Mouse (Mus musculus) skeletal muscle tissue, adult 2 months (tissue): Measurements from ENCODE around the gene Zfp882.
A peak's percentile ranks its signal among the peaks of the same experiment; 100 is the strongest.
"Not testable (repeated sequence)": the region's sequence is repeated elsewhere in the genome, so short reads cannot be mapped to it uniquely, and the experiment has no call there.

Source experiments
- DNase-seq: peaks from one replicate; pipeline ENCODE4 v3.0.0-alpha.2; 2012; ENCODE audit warnings: low read depth, low spot score

Zfp882 gene

DNA sequence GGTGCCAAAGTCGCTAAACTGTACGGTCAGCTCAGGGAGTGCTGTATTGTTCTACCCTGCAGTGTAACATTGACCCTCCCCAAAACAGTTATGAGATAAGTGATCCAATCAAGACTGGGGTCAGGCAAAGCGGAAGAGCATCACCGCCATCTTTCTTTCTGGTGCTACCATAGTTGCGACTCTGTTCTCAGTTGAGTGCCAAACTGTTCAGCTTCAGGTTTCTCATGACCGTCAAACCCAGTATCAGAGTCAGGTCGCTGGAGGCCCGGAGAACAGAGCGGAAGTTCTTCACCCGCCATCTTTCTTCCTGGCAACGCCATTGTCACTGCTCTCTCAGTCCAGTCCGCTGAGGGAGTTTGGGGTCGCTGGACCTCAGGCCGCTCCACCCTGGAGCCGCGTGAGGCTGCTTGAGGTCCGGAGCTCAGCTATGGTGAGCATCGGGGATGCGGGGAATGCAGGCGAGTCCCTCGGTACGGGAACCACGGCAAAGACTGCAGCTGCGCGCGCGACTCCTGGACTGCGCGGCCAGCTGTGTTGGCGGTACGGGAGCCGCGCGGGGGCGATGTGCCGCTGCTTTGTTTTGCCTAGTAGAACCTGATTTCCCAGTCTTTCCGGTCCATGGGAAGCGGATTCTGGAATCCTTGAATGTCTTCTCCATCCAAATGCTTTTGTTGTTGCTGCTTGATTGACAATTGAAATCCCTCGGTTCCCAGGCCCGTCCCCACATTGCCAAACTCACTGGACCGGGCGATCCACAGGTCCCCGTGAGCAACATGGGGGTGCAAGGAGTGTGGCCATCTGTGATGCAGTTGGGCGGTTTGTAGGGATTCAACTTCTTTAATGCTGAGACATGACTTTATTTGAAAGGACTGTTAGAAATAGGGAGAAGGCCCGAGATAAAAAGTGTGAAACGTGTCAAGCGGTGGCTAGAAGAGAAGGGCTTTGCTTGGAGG is at the start of gene Zfp882, which contains the start of gene Zfp617:
Gene Zfp882, plus strand, starts transcription at position 300 of the 953 bp plus-strand sequence.
Gene Zfp617, plus strand, starts transcription at position 327 of the 953 bp plus-strand sequence.
- peak; percentile 66 for DNase-seq

DNA sequence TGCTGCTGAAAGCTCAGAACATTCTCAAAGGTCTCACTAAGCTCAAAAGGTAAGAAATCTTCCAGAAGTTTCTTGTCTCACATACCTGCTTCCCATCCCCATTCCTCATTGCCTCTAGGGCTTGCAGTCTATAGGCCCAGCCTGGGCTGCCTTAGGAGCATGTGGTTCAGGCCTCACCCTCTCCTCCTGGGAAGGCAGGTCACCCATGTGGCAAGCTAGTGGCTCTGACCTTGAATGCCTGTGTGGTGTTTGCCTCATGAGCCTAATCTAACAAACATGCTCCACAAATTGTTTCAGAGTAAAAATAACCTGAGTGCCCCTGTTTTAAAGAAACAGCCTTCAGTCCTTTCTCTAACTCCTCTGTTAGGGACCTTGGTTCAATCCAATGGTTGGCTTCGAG is 46.9 kb upstream of the Zfp882 start:
- DNase-seq, result not testable (repeated sequence)

DNA sequence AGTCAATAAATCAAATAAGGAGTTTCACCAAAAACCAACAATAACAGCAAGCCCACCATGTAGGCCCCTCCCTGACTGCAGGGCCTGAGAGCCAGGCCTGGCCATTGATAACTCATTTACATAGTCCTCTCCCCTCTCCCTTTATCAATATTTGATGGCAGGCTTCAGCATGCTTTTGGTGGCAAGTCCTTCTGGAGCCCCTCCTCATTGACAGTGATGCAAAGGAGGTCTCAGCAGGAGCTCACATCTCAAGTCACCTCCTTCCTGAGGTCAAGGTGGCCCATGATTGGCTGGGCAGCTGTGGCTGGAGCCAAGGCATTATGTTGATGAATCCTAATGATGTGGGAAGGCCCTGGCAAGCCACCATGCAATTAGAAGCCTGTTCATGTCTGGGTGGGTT is 46.4 kb upstream of the Zfp882 start:
- DNase-seq, result not testable (repeated sequence)

DNA sequence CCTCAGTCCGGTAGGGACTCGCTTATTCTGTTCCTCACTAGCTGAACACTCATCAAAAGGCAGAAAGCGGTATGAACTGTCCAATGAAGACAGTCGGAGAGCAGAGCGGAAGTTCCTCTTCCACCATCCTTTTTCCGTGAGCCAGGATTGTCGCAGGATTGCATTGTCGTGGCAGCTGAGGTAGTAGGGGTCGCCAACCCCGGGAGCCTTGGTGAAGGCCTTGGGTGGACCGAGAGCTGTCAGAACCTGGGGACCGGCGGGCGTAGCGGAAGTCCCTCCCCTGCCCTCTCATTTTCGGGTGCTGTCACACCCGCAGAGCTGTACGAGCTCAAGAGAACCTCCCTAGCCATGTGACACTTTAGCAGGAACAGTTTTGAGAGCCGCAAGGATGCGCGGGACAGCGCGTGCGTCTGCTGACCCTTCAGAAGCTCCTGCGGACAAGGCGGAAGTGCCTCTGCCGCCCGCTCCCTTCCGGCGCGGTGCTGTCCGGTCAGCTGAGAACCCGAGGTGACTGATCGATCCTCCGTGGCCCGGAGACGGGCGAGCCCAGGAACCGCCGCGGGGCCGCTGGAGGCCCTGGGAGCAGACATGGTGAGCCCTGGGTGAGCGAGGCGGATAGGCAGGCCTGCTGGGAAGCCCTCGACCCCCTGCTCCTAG is 26.7 kb upstream of the Zfp882 start, which contains the start of gene Zfp709:
Gene Zfp709, plus strand, starts transcription at position 402 of the 657 bp plus-strand sequence.
- peak; percentile 78 for DNase-seq

DNA sequence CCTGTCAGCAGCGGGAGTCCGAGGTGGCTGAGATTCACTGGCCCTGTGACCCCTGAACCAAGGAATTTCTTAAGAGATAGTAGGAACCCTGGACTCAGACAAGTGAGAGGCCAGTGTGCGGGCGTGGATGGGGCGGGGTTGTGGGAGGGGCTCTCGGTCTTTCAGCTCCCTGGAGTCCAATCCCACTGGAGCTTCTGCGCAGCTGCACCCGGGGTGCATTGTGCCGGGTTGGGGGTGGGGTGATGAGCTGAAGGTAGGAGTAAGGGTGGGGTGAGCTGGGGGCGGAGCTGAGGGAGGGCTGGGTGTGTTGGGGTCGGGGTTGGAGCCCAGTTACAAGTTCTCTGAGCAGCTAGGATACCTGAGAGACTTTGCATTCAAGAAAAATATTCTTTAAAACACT is 7.7 kb upstream of the Zfp882 start:
- not testable (repeated sequence) for DNase-seq

DNA sequence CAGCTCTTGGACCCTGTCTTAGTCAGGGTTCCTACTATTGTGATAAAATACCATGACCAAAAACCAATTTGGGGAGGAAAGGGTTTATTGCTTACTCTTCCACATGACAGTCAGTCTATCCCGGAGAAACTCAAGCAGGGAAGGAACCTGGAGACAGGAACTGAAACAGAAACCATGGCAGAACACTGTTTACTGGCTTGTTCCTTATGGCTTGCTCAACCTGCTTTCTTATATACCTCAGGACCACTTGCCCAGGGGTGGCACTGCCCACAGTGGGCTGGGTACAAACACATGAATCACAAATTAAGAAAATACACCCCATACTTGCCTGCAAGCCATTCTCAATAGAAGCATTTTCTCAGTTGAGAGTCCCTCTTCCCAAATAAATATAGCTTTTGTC is 5.3 kb upstream of the Zfp882 start:
- DNase-seq, result not testable (repeated sequence)

DNA sequence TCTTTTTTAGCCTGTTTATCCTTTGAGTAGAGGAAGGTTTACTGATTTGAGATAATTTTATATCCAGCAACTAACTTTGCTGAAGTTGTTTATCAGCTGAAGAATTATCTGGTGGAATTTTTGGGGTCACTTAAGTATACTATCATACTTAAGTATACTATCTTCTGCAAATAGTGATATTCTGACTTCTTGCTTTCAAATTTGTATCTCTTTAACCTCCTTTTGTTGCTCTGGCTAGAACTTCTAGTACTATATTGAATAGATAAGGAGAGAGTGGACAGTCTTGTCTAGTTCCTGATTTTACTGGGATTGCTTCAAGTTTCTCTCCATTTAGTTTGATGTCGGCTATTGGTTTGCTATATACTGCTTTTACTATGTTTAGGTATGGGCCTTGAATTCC is 1.6 kb upstream of the Zfp882 start:
- no peak for DNase-seq

DNA sequence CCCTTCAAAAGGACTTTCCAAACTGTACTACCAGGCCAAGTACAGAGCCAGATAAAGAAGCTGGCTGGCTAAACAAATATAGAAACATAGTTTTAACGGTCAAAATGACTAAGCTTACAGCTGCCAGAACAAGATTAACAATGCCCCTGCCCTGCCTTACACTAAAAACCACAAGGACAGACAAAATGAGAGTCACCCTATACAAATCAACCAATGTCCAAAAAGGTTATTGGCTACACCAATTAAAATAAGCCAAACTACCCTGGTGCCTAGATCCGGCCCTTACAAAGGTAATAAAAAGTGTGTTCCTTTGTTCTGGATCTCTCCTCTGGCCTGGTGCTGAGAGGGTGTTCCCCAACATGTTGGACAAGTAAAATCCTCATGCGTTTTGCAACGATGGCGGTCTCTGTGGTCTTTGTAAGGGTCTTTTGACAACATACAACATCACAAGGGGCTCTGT is 580 bp upstream of the Zfp882 start:
- DNase-seq, result no peak

DNA sequence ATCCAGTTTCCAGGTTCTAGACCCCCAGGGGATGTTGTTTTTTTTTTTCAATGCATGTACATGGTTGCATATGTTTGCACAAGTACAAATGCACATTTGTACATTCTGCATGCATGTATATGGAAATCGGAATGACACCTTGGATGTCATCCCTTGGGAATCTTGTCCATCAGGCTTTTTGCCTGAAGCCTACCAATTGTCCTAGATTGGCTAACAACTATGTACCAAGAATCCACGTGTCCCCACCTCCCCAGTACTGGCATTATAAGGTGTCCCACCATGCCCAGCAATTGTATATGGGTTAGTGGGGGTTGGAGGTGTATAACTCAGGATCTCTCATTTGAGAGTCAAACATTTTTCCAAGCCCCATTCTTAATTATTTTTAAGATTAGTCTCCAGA is 3.9 kb downstream of the Zfp882 start:
- no peak for DNase-seq

DNA sequence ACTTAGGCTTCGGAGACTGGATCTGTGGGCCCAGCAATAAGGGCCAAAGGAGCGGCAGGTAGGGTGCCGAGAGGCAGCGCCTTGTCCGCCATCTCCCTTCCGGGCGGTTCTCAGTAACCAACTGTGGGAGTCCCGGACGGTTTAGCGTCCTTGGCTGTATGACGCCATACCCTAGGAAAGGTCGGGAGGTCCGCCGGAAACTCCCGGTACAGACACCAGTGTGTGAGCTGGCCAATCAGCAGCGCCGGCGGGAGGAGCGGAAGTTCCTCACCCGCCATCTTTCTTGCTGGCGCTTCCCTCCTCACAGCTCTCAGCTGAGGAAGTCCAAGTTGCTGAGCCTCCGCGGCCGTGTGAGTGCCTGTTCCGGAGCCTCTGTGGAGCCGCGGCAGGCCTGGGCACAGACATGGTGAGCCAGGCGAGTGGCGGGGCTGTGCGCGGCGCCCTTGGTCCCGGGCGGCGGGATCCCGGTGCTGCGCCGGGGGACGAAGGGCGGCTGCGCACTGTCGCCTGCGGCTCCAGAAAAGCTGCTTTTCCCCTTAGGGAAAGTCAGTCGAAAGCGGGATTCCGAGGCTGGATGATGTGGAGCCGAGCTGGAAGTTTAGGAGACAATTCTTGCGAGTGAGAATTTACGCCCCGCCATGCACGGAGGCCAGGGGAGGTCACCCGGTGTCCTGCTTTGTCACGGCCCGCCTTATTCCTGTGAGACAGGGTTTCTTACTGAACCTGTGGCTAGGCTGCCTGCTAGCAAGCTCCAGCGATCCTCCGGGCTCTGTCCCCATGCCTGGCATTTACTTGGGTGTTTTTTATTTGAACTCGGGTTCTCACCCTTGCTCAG is 14.4 kb downstream of the Zfp882 start:
- DNase-seq, result peak; percentile 96

DNA sequence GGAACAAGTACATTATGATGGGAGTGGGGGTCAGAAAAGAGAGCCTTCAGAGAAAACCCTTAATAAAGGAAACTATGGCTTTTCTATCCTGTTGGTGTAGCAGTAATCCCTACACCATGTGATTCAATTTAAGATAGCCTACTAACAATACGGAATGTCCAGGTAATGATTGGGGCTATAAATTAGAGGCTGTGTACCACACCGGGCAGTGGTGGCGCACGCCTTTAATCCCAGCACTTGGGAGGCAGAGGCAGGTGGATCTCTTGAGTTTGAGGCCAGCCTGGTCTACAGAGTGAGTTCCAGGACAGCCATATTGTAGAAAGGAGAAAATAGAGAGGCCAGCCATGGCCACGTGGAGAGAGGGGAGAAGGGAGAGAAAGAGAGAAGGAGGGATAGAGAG is 17.4 kb downstream of the Zfp882 start:
- no peak for DNase-seq

DNA sequence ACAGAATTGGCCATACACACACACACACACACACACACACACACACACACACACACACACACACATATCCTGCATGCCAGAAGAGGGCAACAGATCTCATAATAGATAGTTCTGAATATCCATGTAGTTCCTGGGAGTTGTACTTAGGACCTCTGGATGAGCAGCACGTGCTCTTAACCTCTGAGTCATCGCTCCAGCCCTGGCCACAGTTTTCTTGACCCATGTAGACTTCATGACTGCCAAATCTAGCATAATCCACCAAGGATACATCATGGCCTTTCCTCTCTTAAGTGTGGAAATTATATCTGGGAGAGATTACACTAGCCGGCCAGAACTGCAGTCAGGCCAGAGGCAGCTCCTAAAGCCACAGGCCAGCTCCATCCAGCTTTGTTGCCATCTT is 18.1 kb downstream of the Zfp882 start:
- no peak for DNase-seq

DNA sequence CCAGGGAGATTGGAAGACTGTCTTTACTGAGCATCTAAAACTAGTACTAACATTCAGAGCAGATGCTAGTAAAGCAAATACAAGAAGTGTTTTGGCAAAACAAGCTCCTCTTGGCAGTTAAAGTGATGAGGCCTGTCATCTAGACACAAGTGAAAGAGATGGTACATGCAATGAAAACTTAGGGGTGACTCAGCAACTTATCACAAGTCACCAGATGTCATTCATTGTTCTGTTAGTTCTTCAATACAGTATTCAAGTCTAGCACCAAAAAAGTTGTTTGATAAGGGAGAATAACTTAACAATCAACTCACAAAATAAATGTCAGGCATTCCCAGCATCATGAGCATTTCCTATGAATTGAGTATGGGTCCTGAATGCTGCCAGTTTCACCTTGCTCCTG is 19.4 kb downstream of the Zfp882 start:
- no peak for DNase-seq

DNA sequence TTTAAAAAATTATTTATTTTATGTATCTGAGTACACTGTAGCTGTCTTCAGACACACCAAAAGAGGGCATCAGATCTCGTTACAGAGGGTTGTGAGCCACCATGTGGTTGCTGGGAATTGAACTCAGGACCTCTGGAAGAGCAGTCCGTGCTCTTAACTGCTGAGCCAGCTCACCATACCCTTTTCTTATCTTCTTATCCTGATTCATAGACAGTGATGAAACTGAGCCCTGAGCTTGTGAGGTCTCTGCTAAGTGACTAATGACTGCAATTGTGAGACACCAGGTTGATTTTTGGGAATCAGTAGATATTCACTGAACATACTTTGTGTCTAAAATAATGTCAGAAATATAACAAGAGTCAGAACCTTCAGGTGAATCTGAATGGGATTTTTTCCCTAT is 29.6 kb downstream of the Zfp882 start:
- not testable (repeated sequence) for DNase-seq

DNA sequence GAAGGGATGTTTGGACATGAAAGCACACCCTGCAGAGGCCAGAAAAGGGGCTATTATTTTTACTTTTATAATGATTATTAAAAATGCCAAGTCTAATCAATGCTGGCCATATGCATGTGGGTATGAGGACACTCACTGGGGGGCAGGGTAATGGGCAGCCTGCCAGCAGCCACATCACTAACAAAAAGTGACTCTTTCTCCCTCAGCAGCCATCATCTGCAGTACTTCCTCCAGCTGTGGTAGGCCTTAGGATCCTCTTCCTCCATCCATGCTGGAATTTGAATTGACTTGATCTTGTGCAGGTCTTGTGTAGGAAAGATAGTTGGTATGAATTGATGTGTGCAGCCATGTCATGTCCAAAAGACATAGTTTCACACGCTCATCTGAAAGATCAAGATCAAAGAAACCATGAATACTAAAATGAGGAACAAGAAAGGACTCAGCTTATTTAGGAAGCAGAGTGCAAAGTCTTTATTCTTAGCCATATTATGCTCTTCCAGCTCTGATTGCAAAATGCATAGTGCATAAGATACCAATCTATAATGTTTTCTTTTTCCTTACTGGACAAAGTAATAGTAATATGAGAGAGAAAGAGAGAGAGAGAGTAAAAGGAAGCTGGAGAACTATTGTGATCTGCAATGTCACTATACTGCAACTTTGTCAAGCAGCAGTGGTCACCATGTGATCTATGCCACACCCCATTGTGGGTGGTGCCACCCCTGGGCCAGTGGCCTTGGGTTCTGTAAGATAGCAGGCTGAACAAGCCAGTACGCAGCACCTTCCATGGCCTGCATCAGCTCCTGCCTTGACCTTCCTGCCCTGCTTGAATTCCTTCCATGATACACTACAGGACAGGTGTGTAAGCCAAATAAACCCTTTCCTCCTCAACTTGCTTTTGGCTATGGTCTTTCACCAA is 32.1 kb downstream of the Zfp882 start:
- no peak for DNase-seq

DNA sequence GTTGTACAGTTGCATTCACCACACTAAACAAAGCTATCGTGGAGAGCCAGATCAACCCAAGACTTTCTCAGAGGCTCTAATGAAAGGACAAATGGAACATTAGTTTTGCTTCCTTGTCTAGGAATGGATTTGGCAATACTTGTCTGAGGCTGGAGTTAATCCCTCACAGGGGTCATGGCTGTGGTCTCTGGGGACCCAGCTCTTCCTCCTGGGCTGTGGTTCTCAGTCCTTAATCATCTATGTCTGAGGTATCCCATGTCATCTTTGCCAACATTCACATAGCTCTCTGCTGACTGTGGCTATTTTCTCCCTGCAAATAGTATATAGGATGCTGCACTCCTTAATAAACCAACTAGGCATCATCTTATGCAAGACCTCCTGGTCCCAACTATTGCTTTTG is 33.4 kb downstream of the Zfp882 start:
- no peak for DNase-seq

DNA sequence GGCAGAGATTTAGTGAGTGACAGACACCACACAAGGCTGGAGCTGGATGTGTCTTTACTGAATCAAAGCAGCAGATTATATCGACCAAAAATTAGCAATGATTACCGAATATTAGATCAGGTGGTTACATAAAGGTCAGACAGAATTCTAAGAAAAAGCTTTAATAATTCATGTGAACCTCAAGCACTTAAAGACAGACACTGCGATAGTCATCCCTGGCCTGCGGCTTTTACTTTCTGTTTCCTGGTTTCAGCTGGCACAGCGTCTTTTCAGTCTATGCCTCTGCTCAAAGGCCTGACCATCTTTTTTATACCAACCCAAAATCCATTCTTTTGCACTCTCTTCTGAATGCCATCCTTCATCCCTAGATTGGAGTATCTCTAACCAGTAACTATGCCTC is 40.2 kb downstream of the Zfp882 start:
- DNase-seq, result no peak

DNA sequence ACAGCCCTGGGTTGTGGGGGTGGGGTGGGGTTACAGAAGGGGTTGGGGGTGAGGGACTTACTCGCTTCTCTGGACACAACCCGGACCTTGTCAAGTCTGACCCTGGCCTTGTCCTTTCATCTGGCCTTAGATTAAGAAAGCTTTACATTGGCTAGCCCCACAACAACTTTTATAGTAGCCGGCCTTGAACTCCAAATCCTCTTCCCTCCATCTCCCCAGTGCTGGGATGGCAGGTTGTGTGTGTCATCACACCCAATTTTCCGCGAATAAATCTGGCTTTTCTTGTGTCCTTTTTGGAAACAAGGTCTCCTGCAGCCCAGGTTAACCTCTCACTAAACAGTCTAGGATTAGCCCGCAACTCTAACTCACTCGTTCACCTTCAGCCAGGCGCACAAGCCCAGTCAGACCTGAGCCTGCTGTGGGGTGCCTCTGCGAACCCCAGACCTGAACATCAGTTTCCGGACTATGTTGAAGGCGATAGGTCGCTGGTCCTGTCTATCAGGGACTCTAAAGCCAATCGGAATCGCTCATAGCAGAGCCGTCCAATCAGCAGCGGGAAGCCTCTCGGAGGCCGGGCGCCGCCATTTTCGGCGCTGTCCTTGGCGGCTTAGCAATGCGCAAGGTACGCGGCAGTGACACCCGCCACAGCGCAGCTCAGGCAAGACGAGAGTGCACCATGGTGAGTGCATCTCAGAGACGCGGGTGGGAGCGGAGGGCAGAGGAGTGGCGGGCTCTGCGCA is 42.2 kb downstream of the Zfp882 start, which contains the start of gene Zfp961:
Gene Zfp961, plus strand, starts transcription at position 557 of the 740 bp plus-strand sequence.
- peak; percentile 97 for DNase-seq

DNA sequence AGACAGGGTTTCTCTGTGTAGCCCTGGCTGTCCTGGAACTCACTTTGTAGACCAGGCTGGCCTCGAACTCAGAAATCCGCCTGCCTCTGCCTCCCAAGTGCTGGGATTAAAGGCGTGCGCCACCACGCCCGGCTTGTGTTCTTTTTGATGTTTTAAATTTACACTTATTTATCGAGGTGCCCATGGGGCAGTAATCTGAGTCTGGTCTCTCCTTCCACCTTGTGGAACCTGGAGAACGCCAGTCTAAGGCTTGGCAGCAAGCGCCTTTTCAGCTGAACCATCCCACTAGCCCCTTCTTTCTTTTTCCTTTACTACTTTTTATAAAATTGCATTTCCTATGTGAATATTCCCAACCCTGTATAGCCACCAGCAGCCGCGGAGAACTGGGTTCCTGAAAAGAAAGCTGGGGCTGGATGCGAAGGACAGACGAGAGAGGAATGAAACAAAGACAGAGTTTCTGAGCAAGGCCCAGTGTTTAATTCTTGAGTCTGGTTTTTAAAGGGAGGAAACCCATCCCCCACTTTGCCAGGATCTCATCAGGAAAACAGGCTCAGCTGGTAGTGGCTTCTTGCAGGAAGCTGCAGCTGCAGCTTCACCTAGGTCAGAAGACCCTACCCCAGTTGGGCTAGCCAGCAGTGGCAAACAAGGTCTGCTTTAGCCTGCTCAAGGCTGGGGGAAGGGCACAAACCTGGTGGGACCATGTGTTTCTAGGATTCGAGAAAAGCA is 43.2 kb downstream of the Zfp882 start:
- no peak for DNase-seq
